Mouse (Mus musculus): Measurements from ENCODE around the gene Rab25. TPM values are rescaled to one million over a fixed set of nuclear protein-coding genes. Genes with fewer than 3 reads are reported as not detected.

The Rab25 gene
- polyA plus RNA-seq, 1 experiment from 2014 or later: 9.3 TPM

DNA sequence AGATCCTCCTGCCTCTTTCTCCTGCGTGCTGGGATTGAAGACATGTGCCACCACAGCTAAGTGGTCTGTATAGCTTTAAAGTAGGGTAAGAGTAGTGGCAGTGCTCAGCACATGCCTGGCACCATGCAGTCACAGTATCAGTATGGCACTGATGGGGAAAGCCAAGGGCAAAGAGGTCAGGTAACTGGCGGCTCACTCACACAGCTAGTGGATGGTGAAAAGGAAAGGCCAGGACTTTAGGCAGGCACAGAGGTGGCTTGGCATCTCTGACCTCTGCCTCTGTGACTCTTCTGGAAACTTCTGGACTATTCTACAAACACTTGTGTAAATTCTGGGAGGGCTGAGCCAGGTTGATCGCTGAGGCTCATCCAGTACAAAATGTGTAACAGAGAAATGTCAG lies 18.0 kb upstream of the Rab25 start:
- H3K4me1 ChIP-seq: no peaks in the 10 kb centered on the region

DNA sequence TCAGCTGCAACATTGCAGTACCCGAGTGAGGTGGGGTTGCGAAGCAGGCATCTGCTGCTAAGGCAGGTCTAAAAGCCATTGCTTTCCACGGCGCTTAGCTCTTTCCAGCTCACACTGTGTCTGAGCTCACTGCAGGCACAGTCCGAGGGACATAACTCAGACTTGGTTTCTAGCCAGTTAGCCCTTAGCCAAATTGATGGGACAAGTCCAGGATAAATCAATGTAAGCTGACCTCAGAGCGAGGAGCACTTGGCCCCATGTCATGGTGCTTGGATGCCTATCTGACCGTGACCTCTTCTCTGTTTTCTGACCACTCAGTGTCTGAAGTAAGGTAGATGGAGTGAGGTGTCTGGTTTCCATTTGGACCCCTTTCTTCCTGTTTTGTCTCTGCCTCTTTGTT lies 15.9 kb upstream of the Rab25 start:
- H3K27me3 ChIP-seq: no peaks in the 10 kb centered on the region
- H3K9ac ChIP-seq: no peak overlapping the region
- 79% methylated on average over 7 of the region's 7 CpGs for WGBS
- no peak overlapping the region for H3K4me2 ChIP-seq (replicated peaks)
- no peaks in the 10 kb centered on the region for H3K4me1 ChIP-seq
- no peak overlapping the region for H3K27ac ChIP-seq
- H3K36me3 ChIP-seq: peaks cover 100% of the 10 kb centered on the region
- ATAC-seq (ENCODE audit: low FRiP score, low read depth): no peak
- no peak overlapping the region for H3K4me3 ChIP-seq
- no peaks in the 10 kb centered on the region for H3K9me3 ChIP-seq

More for the DNA sequence above, 18.0 kb upstream of the Rab25 start:
- 92% methylated on average over 3 of the region's 3 CpGs for WGBS
- Histone ChIP-seq H3K27ac (no peak overlapping the region), H3K4me2 (replicated peaks) (no peak overlapping the region), H3K9ac (no peak overlapping the region), H3K4me3 (no peak overlapping the region), H3K36me3 (peaks cover 97% of the 10 kb centered on the region), H3K27me3 (no peaks in the 10 kb centered on the region), H3K9me3 (no peaks in the 10 kb centered on the region)
- ATAC-seq (ENCODE audit: low FRiP score, low read depth): no peak

GRCm38 (mm10) chr3:88563442-88563841 lies 15.3 kb upstream of the Rab25 start:
- no peak for ATAC-seq (ENCODE audit: low FRiP score, low read depth)
- H3K4me1 ChIP-seq: no peaks in the 10 kb centered on the region
- H3K9me3 ChIP-seq: no peaks in the 10 kb centered on the region
- no peak overlapping the region for H3K4me2 ChIP-seq (replicated peaks)
- H3K4me3 ChIP-seq: no peak overlapping the region
- peaks cover 100% of the 10 kb centered on the region for H3K36me3 ChIP-seq
- 76% methylated on average over 4 of the region's 4 CpGs for WGBS
- no peak overlapping the region for H3K27ac ChIP-seq
- no peaks in the 10 kb centered on the region for H3K27me3 ChIP-seq
- no peak overlapping the region for H3K9ac ChIP-seq

DNA sequence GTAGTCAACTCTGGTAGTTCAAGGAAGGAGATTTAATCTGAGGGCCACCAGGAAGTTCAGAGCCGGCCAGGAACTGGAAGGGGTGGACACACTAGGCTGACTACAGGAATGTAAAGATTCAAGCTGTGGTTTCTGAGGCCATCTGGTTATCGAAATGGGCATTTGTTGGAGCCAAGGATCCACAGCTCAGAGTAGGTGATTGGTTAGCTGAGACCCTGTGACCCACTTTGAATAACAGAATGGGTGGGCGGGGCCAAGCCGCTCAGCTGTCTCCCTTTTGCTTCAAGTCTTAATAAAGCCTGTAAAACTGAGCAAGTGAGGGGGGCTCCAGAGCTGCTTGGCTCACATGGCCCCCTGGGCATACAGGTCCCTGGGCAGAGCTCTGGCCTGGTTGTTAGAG lies 13.9 kb upstream of the Rab25 start:
- peaks cover 99% of the 10 kb centered on the region for H3K36me3 ChIP-seq
- no peak overlapping the region for H3K4me2 ChIP-seq (replicated peaks)
- H3K27ac ChIP-seq: no peak overlapping the region
- H3K27me3 ChIP-seq: no peaks in the 10 kb centered on the region
- no peaks in the 10 kb centered on the region for H3K4me1 ChIP-seq
- WGBS: 77% methylated on average over 4 of the region's 4 CpGs
- H3K4me3 ChIP-seq: no peak overlapping the region
- no peaks in the 10 kb centered on the region for H3K9me3 ChIP-seq
- no peak for ATAC-seq (ENCODE audit: low FRiP score, low read depth)
- no peak overlapping the region for H3K9ac ChIP-seq

GRCm38 (mm10) chr3:88559596-88559995 lies 11.5 kb upstream of the Rab25 start:
- H3K4me1 ChIP-seq: peaks cover 12% of the 10 kb centered on the region
- no peak overlapping the region for H3K27ac ChIP-seq
- H3K36me3 ChIP-seq: peaks cover 91% of the 10 kb centered on the region
- H3K4me3 ChIP-seq: no peak overlapping the region
- WGBS: 94% methylated on average over 9 of the region's 9 CpGs
- no peaks in the 10 kb centered on the region for H3K27me3 ChIP-seq
- H3K4me2 ChIP-seq (replicated peaks): no peak overlapping the region
- H3K9ac ChIP-seq: no peak overlapping the region
- H3K9me3 ChIP-seq: no peaks in the 10 kb centered on the region
- no peak for ATAC-seq (ENCODE audit: low FRiP score, low read depth)

- H3K4me2 ChIP-seq (replicated peaks): no peak overlapping the region
- no peak for ATAC-seq (ENCODE audit: low FRiP score, low read depth)
- no peak overlapping the region for H3K9ac ChIP-seq
- no peaks in the 10 kb centered on the region for H3K27me3 ChIP-seq
- WGBS: 92% methylated on average over 8 of the region's 8 CpGs
- H3K4me3 ChIP-seq: no peak overlapping the region
- H3K9me3 ChIP-seq: no peaks in the 10 kb centered on the region
- peaks cover 62% of the 10 kb centered on the region for H3K36me3 ChIP-seq
- peaks cover 22% of the 10 kb centered on the region for H3K4me1 ChIP-seq
- no peak overlapping the region for H3K27ac ChIP-seq
Observed at GRCm38 (mm10) chr3:88556616-88557015, 8.5 kb upstream of the Rab25 start.

- no peak overlapping the region for H3K9ac ChIP-seq
- H3K27ac ChIP-seq: no peak overlapping the region
- WGBS: 94% methylated on average over 6 of the region's 6 CpGs
- H3K27me3 ChIP-seq: no peaks in the 10 kb centered on the region
- H3K4me3 ChIP-seq: no peak overlapping the region
- no peak for ATAC-seq (ENCODE audit: low FRiP score, low read depth)
- no peaks in the 10 kb centered on the region for H3K9me3 ChIP-seq
- H3K4me2 ChIP-seq (replicated peaks): peak overlapping the region; percentile 81; the same call in 1 of the 2 replicates
- H3K4me1 ChIP-seq: peaks cover 26% of the 10 kb centered on the region
- H3K36me3 ChIP-seq: peaks cover 53% of the 10 kb centered on the region
Observed at GRCm38 (mm10) chr3:88555731-88556130, 7.6 kb upstream of the Rab25 start.

DNA sequence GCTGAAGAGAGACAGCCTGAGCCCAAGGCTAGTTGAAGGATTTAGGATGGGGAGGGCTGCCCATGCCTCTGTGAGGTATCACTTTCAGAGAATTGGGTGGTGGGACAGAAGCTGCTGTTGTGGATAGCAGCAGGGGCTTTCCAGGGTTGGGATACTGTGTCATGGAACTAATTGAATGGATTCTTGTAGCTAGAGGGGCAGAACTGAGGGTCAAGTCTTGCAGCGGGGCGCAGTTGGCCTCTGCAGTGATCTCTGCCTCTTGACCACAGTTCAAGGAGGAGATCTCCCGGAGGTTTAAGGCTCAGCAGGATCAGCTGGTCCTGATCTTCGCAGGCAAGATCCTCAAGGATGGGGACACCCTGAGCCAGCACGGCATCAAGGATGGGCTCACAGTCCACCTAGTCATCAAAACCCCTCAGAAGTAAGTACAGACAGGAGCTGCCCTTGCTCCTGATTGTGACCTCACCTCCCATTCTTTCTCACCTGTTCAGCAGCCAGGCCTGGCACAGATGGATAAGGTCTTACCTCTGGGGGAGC lies 7.0 kb upstream of the Rab25 start:
- Histone ChIP-seq H3K4me1 (peaks cover 26% of the 10 kb centered on the region), H3K27ac (no peak overlapping the region), H3K4me2 (replicated peaks) (peak overlapping the region; percentile 81), H3K9me3 (no peaks in the 10 kb centered on the region), H3K36me3 (peaks cover 47% of the 10 kb centered on the region), H3K4me3 (no peak overlapping the region; the same call in 1 of the 2 replicates), H3K9ac (peak overlapping the region; percentile 31), H3K27me3 (no peaks in the 10 kb centered on the region)
- ATAC-seq (ENCODE audit: low FRiP score, low read depth): no peak
- 85% methylated on average over 5 of the region's 5 CpGs for WGBS

- under 1% methylated on average over 38 of the region's 41 CpGs for WGBS
- Histone ChIP-seq H3K4me2 (replicated peaks) (peak overlapping the region; percentile 81), H3K36me3 (peaks cover 36% of the 10 kb centered on the region), H3K27me3 (no peaks in the 10 kb centered on the region), H3K27ac (peak overlapping the region; percentile 95), H3K4me1 (peaks cover 26% of the 10 kb centered on the region), H3K4me3 (peak overlapping the region; percentile 92), H3K9me3 (no peaks in the 10 kb centered on the region), H3K9ac (peak overlapping the region; percentile 94)
- peak; percentile 42 for ATAC-seq (ENCODE audit: low FRiP score, low read depth)
Observed at GRCm38 (mm10) chr3:88553880-88554586, 5.9 kb upstream of the Rab25 start.

GRCm38 (mm10) chr3:88553525-88553879 lies 5.4 kb upstream of the Rab25 start, which contains the start of gene Ubqln4:
Ubqln4 (plus strand) TSS chr3:88553758.
- ATAC-seq (ENCODE audit: low FRiP score, low read depth): peak; percentile 86
- WGBS: 0% methylated on average over 29 of the region's 37 CpGs
- Histone ChIP-seq H3K27me3 (no peaks in the 10 kb centered on the region), H3K27ac (peak within 1 kb of the TSS; percentile 95), H3K4me3 (peak within 1 kb of the TSS; percentile 92), H3K9me3 (no peaks in the 10 kb centered on the region), H3K36me3 (peaks cover 30% of the 10 kb centered on the region), H3K9ac (peak within 1 kb of the TSS; percentile 94), H3K4me2 (replicated peaks) (peak within 1 kb of the TSS; percentile 81), H3K4me1 (peaks cover 26% of the 10 kb centered on the region)

DNA sequence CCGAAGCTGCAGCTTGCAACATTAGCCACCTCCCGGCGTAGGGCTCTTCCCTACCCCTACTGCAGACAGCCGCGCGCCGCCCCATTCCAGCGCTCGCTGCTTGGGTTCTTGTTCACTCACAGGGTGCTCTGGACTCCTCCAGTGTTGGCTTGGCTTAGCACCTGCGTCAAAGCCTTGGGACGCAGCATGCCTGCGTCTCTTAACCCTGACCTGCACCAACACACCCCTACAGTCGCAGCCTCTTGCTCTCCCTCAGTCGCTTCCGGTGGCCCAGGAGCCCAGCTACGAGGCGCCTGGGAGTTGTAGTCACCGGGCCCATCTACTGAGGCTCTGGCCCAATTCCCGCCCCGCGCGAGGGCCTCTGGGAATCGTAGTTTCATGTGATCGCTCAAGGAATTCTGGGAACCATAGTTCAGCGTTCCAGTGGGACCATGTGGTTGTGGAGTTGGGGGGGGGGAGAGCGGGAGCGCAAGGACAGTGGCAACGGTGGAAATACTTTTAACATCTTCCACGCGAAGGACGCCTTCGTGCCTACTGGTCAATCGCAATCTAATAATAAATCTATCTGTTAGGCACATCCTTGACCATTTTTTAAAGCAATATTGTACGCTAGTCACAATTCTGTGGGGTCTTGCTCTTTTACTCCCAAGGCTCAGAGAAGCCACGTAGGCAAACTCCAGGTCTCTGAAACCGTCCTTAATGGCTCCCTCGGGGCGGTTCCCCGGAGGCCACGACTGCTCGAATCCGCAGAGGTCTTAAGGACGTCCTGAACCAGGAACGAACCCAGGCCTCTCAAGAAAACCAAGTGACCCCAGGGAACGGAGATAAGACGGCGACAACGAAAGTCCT lies 4.8 kb upstream of the Rab25 start, which contains the start of gene Lamtor2:
TSS of gene Lamtor2 (minus strand) at position 399 of the 849 bp plus-strand sequence.
- H3K4me3 ChIP-seq: peak within 1 kb of the TSS; percentile 92
- H3K9me3 ChIP-seq: no peaks in the 10 kb centered on the region
- peak within 1 kb of the TSS; percentile 95 for H3K27ac ChIP-seq
- under 1% methylated on average over 48 of the region's 48 CpGs for WGBS
- H3K9ac ChIP-seq: peak within 1 kb of the TSS; percentile 94
- H3K4me2 ChIP-seq (replicated peaks): peak within 1 kb of the TSS; percentile 81
- H3K4me1 ChIP-seq: peaks cover 26% of the 10 kb centered on the region
- H3K27me3 ChIP-seq: no peaks in the 10 kb centered on the region
- peak; percentile 90 for ATAC-seq (ENCODE audit: low FRiP score, low read depth)
- peaks cover 24% of the 10 kb centered on the region for H3K36me3 ChIP-seq

- H3K9me3 ChIP-seq: no peaks in the 10 kb centered on the region
- 22% methylated on average over 16 of the region's 16 CpGs for WGBS
- H3K36me3 ChIP-seq: peaks cover 18% of the 10 kb centered on the region
- H3K4me2 ChIP-seq (replicated peaks): peak overlapping the region; percentile 81
- no peaks in the 10 kb centered on the region for H3K27me3 ChIP-seq
- H3K4me1 ChIP-seq: peaks cover 26% of the 10 kb centered on the region
- no peak for ATAC-seq (ENCODE audit: low FRiP score, low read depth)
- peak overlapping the region; percentile 95 for H3K27ac ChIP-seq
- H3K9ac ChIP-seq: peak overlapping the region; percentile 77
- peak overlapping the region; percentile 92 for H3K4me3 ChIP-seq
Observed at GRCm38 (mm10) chr3:88552082-88552645, 4.1 kb upstream of the Rab25 start.

Measured in limb, embryonic 13.5 days (tissue).